Mouse (Mus musculus) CH12.LX (cell line): ENCODE measurements at regions not wholly inside any gene's neighbourhood (a gene's known extent, or its start where the extent isn't known, plus 50 kb on each side); places are given as distances from the start of the nearest gene placed in this dataset.

ENCODE experiments used
- CTCF ChIP-seq, 2 experiments: IDR thresholded peaks in 1 of 2; conservative IDR thresholded peaks in 1 of 2; 2 replicates each; pipeline ENCODE4 v1.5.1; 2011 to 2012; ENCODE audit warnings: low read depth in 2 of 2, low read length in 2 of 2, improper control_type of control experiment in 1 of 2, inconsistent platforms in 1 of 2, mild to moderate bottlenecking in 1 of 2, moderate library complexity in 1 of 2
- EP300 ChIP-seq: IDR thresholded peaks from 2 replicates; pipeline ENCODE4 v1.6.1; 2011; ENCODE audit warnings: low read length, improper control_type of control experiment
- ZKSCAN1 ChIP-seq: IDR thresholded peaks from 2 replicates; pipeline ENCODE4 v1.6.1; 2012; ENCODE audit warnings: low read depth, inconsistent platforms, low read length, improper control_type of control experiment, borderline replicate concordance

DNA sequence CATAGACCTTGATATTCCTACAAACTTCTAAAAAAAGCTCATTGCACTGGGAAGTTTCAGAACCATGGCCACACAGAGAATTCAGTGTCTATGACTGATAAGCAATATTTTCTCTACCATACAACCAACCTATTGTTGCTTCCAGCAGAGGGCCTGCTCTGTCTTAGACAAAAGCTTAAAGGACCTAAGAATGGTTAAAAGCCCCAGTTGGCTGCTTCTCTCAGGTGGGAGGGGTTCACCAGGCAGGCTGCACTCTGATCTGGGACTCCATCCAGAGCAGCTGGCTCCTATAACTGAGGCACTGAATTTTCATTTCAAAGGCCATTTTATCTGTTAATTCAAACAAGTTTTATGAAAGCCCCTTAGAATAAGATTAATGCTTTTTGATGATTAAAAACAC is 82.1 kb upstream of the Impad1 start:
- TF ChIP-seq CTCF (conservative IDR thresholded peaks at IDR 0.05 in 1 of 2, IDR thresholded peaks at IDR 0.05 in 1 of 2; ENCODE audit: low read depth in 2 of 2, low read length in 2 of 2) (no peak), ZKSCAN1 (no peak), EP300 (no peak)
